Mouse (Mus musculus): ENCODE measurements around the gene Tff1.

GRCm38 (mm10) chr17:31209376-31209930 lies 44.4 kb upstream of the Tff1 start:
- TF ChIP-seq GATA1 (IDR thresholded peaks at IDR 0.05; ENCODE audit: low read depth, low read length) (no peak), CTCF (IDR thresholded peaks at IDR 0.05 in 2 of 3, conservative IDR thresholded peaks at IDR 0.05 in 1 of 3; ENCODE audit: control insufficient read depth in 1 of 3, insufficient read depth in 1 of 3, low read depth in 2 of 3, low read length in 3 of 3, poor library complexity in 1 of 3, severe bottlenecking in 1 of 3) (no peak), BHLHE40 (IDR thresholded peaks at IDR 0.05; ENCODE audit: borderline replicate concordance, low read depth, low read length) (no peak), POLR2AphosphoS5 (IDR thresholded peaks at IDR 0.05; ENCODE audit: borderline replicate concordance, low read depth, low read length) (no peak)
